Mouse (Mus musculus) stomach, embryonic 14.5 days (tissue): Measurements from ENCODE around the gene Cux1. TPM values are rescaled to one million over a fixed set of nuclear protein-coding genes. Genes with fewer than 3 reads are reported as not detected.

Experiments used
- ATAC-seq: fragments of 200-750 bp; cut with Nextera tagmentation; 2 replicates; pipeline ENCODE4 v1.8.0; 2017; ENCODE audit warnings: low read depth, moderate TSS enrichment; ENCODE audit not compliant: insufficient number of reproducible peaks, insufficient read depth, low FRiP score
- H3K27ac ChIP-seq: fragments of 300-500 bp; sonication (generic); 2 replicates; pipeline ENCODE4 v1.5.1; 2014; ENCODE audit warnings: mild to moderate bottlenecking, low read length, moderate library complexity, mixed read lengths
- H3K27me3 ChIP-seq: fragments of 300-500 bp; sonication (generic); 2 replicates; pipeline ENCODE4 v1.6.1; 2014; ENCODE audit warnings: low read length, control low read depth, mixed read lengths; ENCODE audit not compliant: control insufficient read depth, insufficient read depth
- H3K36me3 ChIP-seq: fragments of 300-500 bp; sonication (generic); 2 replicates; pipeline ENCODE4 v1.6.1; 2014; ENCODE audit warnings: mild to moderate bottlenecking, control low read depth, low read length, moderate library complexity, mixed read lengths; ENCODE audit not compliant: control insufficient read depth, insufficient read depth
- H3K4me1 ChIP-seq: fragments of 300-500 bp; sonication (generic); 2 replicates; pipeline ENCODE4 v1.6.1; 2014; ENCODE audit warnings: low read length, control low read depth, mixed read lengths; ENCODE audit not compliant: control insufficient read depth, insufficient read depth
- H3K4me2 ChIP-seq: fragments of 300-500 bp; sonication (generic); replicated peaks from 2 replicates; pipeline ENCODE4 v1.6.1; 2014; ENCODE audit warnings: low read depth, low read length, control low read depth
- H3K4me3 ChIP-seq: fragments of 300-500 bp; sonication (generic); 2 replicates; pipeline ENCODE4 v1.5.1; 2014; ENCODE audit warnings: low read depth, low read length, control low read depth
- H3K9ac ChIP-seq: fragments of 300-500 bp; sonication (generic); replicated peaks from 2 replicates; pipeline ENCODE4 v1.6.1; 2014; ENCODE audit warnings: low read depth, mild to moderate bottlenecking, control low read depth, low read length, moderate library complexity, mixed read lengths
- H3K9me3 ChIP-seq: fragments of 300-500 bp; sonication (generic); 2 replicates; pipeline ENCODE4 v1.6.1; 2016; ENCODE audit warnings: low read depth, low read length, control low read depth; ENCODE audit not compliant: control insufficient read depth
- WGBS: fragments of 180-500 bp; shearing (Covaris S2); extraction: QIAGEN DNeasy Blood & Tissue Kit; methylation state at CpG from one replicate; pipeline ENCODE4 v1.1.7; 2014; 5-methylcytosine and 5-hydroxymethylcytosine counted together
- polyA plus RNA-seq: library from polyadenylated mRNA; unstranded; fragments of >200 nt; fragmentation: Nextera tagmentation; extraction: Ambion mirVana; gene quantifications from 2 replicates; pipeline ENCODE4 v1.2.1, GENCODE M21; 2014

The Cux1 gene
- polyA plus RNA-seq, 1 experiment from 2014 or later: 92.8 TPM

- Histone ChIP-seq H3K36me3 (peaks cover 16% of the 10 kb centered on the region), H3K4me2 (no peak overlapping the region), H3K27ac (no peak overlapping the region), H3K4me3 (no peak overlapping the region), H3K4me1 (no peaks in the 10 kb centered on the region), H3K9me3 (no peaks in the 10 kb centered on the region), H3K9ac (no peak overlapping the region), H3K27me3 (no peaks in the 10 kb centered on the region)
- 90% methylated on average over 5 of the region's 5 CpGs for WGBS
- no peak for ATAC-seq
Observed at GRCm38 (mm10) chr5:136362021-136362420, 205.3 kb downstream of the Cux1 start.

DNA sequence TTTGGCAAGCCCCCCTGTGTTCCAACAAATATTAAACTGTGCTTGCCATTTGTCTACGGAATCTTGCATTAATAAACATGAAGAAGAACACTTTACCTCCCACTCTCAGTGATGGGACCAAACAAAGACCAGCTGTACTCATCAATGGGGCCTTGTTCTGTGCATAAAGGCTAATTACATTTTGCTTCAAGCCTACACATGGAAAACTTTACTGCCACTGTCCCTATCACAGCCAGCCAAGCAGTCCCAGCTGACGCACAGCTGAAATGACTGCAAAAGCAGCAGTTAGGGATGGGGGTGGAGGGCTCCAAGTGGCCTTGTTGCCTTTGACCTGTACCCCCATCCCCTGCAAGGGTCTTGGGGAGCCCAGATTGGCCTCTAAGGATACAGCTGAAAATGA, 210.1 kb downstream of the Cux1 start:
- Histone ChIP-seq H3K4me3 (no peak overlapping the region), H3K36me3 (peaks cover 6% of the 10 kb centered on the region; the same call in 1 of the 2 replicates), H3K27ac (no peak overlapping the region)

GRCm38 (mm10) chr5:136355583-136356126, 211.6 kb downstream of the Cux1 start:
- Histone ChIP-seq H3K9me3 (no peaks in the 10 kb centered on the region), H3K4me2 (no peak overlapping the region), H3K36me3 (peaks cover 6% of the 10 kb centered on the region; the same call in 1 of the 2 replicates), H3K4me1 (no peaks in the 10 kb centered on the region), H3K9ac (no peak overlapping the region), H3K4me3 (no peak overlapping the region), H3K27ac (no peak overlapping the region), H3K27me3 (no peaks in the 10 kb centered on the region)
- no peak for ATAC-seq
- WGBS: 92% methylated on average over 3 of the region's 3 CpGs

More for the DNA sequence above, 210.1 kb downstream of the Cux1 start:
- Histone ChIP-seq H3K4me1 (no peaks in the 10 kb centered on the region), H3K4me2 (no peak overlapping the region), H3K27me3 (no peaks in the 10 kb centered on the region), H3K9ac (no peak overlapping the region), H3K9me3 (no peaks in the 10 kb centered on the region)
- ATAC-seq: no peak
- 85% methylated on average over 2 of the region's 2 CpGs for WGBS

DNA sequence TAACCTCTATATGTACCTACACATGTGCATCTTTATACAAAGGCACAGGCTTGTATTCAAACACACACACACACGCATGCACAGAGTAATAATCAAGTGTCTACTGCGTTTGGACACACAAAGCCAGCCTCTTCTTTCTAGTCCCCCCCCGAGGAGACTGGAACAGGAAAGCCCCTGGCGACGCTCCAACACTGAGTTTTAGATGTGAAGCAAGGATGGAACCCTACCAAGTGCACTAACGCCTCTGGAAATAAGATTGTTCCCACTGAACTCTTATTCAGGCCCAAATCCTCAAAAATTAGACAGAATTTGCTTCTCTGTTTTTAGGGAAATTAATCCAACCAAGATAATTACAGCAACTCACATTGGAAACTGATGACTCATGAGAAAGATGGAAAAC, 212.6 kb downstream of the Cux1 start:
- Histone ChIP-seq H3K9ac (no peak overlapping the region), H3K27me3 (no peaks in the 10 kb centered on the region), H3K4me3 (no peak overlapping the region), H3K4me1 (no peaks in the 10 kb centered on the region), H3K9me3 (no peaks in the 10 kb centered on the region), H3K4me2 (no peak overlapping the region), H3K36me3 (peaks cover 6% of the 10 kb centered on the region; the same call in 1 of the 2 replicates), H3K27ac (no peak overlapping the region)
- no peak for ATAC-seq
- 81% methylated on average over 6 of the region's 6 CpGs for WGBS

- Histone ChIP-seq H3K9me3 (no peaks in the 10 kb centered on the region), H3K4me2 (no peak overlapping the region), H3K27me3 (no peaks in the 10 kb centered on the region), H3K9ac (no peak overlapping the region), H3K4me1 (no peaks in the 10 kb centered on the region), H3K4me3 (no peak overlapping the region), H3K27ac (no peak overlapping the region), H3K36me3 (peaks cover 6% of the 10 kb centered on the region; the same call in 1 of the 2 replicates)
- 61% methylated on average over 8 of the region's 8 CpGs for WGBS
- ATAC-seq: no peak
Observed at GRCm38 (mm10) chr5:136353114-136353513, 214.2 kb downstream of the Cux1 start.

- peaks cover 15% of the 10 kb centered on the region for H3K36me3 ChIP-seq
- no peaks in the 10 kb centered on the region for H3K27me3 ChIP-seq
- no peak overlapping the region for H3K9ac ChIP-seq
- no peaks in the 10 kb centered on the region for H3K9me3 ChIP-seq
- WGBS: 88% methylated on average over 15 of the region's 15 CpGs
- H3K4me2 ChIP-seq: no peak overlapping the region
- no peak overlapping the region for H3K4me3 ChIP-seq
- no peak for ATAC-seq
- H3K4me1 ChIP-seq: no peaks in the 10 kb centered on the region
- no peak overlapping the region; the same call in 1 of the 2 replicates for H3K27ac ChIP-seq
Observed at GRCm38 (mm10) chr5:136343156-136343890, 224.0 kb downstream of the Cux1 start.

- no peaks in the 10 kb centered on the region for H3K27me3 ChIP-seq
- peaks cover 29% of the 10 kb centered on the region for H3K36me3 ChIP-seq
- no peaks in the 10 kb centered on the region for H3K9me3 ChIP-seq
- H3K27ac ChIP-seq: no peak overlapping the region
- ATAC-seq: no peak
- H3K9ac ChIP-seq: no peak overlapping the region
- H3K4me3 ChIP-seq: no peak overlapping the region
- no peak overlapping the region for H3K4me2 ChIP-seq
- 74% methylated on average over 4 of the region's 4 CpGs for WGBS
- 0 out of 2 replicates have a peak, but pooled peaks cover 2% of the 10 kb centered on the region for H3K4me1 ChIP-seq
Observed at GRCm38 (mm10) chr5:136336798-136337527, 230.3 kb downstream of the Cux1 start.

- ATAC-seq: no peak
- H3K4me1 ChIP-seq: 0 out of 2 replicates have a peak, but pooled peaks cover 2% of the 10 kb centered on the region
- no peaks in the 10 kb centered on the region for H3K9me3 ChIP-seq
- no peak overlapping the region for H3K27ac ChIP-seq
- H3K4me2 ChIP-seq: no peak overlapping the region
- no peak overlapping the region for H3K4me3 ChIP-seq
- WGBS: 90% methylated on average over 4 of the region's 4 CpGs
- H3K9ac ChIP-seq: no peak overlapping the region
- no peaks in the 10 kb centered on the region for H3K27me3 ChIP-seq
- peaks cover 29% of the 10 kb centered on the region for H3K36me3 ChIP-seq
Observed at GRCm38 (mm10) chr5:136335681-136336080, 231.6 kb downstream of the Cux1 start.
